Mouse (Mus musculus): ENCODE data around the gene Map4. TPM values are rescaled to one million over a fixed set of nuclear protein-coding genes. Genes with fewer than 3 reads are reported as not detected.

Gene Map4
- polyA plus RNA-seq, 1 experiment from 2014 or later, result 53.9 TPM

- H3K9me3 ChIP-seq (ENCODE audit: low read length), result no peaks in the 10 kb centered on the region
- no peaks in the 10 kb centered on the region for H3K27me3 ChIP-seq (ENCODE audit: insufficient read depth, low read length)
- 89% methylated on average over 4 of the region's 4 CpGs for WGBS
- no peak for ATAC-seq (ENCODE audit: low FRiP score, low TSS enrichment)
- H3K36me3 ChIP-seq (ENCODE audit: insufficient read depth, low read length), result peaks cover 38% of the 10 kb centered on the region
- H3K4me3 ChIP-seq (ENCODE audit: low read length), result no peak overlapping the region
- H3K4me1 ChIP-seq (ENCODE audit: insufficient read depth, low read length), result no peaks in the 10 kb centered on the region
- no peak overlapping the region for H3K4me2 ChIP-seq (replicated peaks; ENCODE audit: low read depth, low read length)
- H3K27ac ChIP-seq (ENCODE audit: low read length), result no peak overlapping the region
- H3K9ac ChIP-seq (replicated peaks; ENCODE audit: low read length), result no peak overlapping the region
These were observed 103.8 kb downstream of the Map4 start for GRCm38 (mm10) chr9:110035091-110035490.

DNA sequence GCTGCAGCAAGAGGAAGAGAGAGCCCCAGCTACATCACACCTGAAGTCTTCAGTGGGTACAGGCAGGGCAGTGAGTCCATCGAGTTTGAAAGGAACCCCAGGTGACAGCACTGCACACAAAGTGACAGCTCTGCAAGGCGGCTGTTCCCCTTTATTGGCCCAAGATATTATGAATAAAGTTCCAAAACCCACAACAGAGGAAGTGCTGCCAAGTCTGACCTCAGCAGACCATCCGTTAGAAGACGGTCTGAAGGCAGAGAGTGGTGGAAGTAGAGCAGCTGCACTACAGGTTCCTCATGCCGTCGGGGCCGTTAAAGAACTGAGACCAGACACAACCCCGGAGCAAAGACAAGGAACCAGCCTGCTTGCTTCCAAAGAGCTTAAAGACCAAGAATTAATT, 106.6 kb downstream of the Map4 start:
- no peaks in the 10 kb centered on the region for H3K9me3 ChIP-seq (ENCODE audit: low read length)
- ATAC-seq (ENCODE audit: low FRiP score, low TSS enrichment), result no peak
- no peak overlapping the region for H3K4me3 ChIP-seq (ENCODE audit: low read length)
- peaks cover 39% of the 10 kb centered on the region for H3K36me3 ChIP-seq (ENCODE audit: insufficient read depth, low read length)
- H3K9ac ChIP-seq (replicated peaks; ENCODE audit: low read length), result no peak overlapping the region
- H3K27me3 ChIP-seq (ENCODE audit: insufficient read depth, low read length), result no peaks in the 10 kb centered on the region
- H3K4me2 ChIP-seq (replicated peaks; ENCODE audit: low read depth, low read length), result no peak overlapping the region
- H3K27ac ChIP-seq (ENCODE audit: low read length), result no peak overlapping the region
- no peaks in the 10 kb centered on the region for H3K4me1 ChIP-seq (ENCODE audit: insufficient read depth, low read length)
- 86% methylated on average over 8 of the region's 8 CpGs for WGBS

DNA sequence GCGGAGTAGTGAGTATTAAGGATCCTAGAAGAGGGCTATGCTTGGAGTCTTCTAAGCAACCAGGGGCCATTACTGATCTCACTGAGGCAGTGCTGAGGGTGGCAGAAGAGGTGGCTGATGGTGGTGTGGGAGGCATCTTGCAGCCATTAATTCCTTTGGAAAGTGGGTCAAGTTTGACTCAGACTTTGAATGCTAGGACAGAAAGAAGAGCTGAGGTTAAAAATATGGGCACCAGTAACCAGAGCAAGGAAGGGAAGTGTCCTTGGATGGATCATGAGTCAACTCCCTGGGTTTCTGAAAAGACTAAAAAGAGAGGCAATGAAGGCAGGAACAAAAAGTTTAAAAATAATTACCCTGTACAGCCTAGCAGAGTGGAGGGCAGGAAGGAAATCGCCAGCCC, 107.2 kb downstream of the Map4 start:
- no peak overlapping the region for H3K9ac ChIP-seq (replicated peaks; ENCODE audit: low read length)
- H3K4me1 ChIP-seq (ENCODE audit: insufficient read depth, low read length), result no peaks in the 10 kb centered on the region
- no peak for ATAC-seq (ENCODE audit: low FRiP score, low TSS enrichment)
- no peaks in the 10 kb centered on the region for H3K9me3 ChIP-seq (ENCODE audit: low read length)
- H3K27me3 ChIP-seq (ENCODE audit: insufficient read depth, low read length), result no peaks in the 10 kb centered on the region
- no peak overlapping the region for H3K4me3 ChIP-seq (ENCODE audit: low read length)
- peaks cover 42% of the 10 kb centered on the region for H3K36me3 ChIP-seq (ENCODE audit: insufficient read depth, low read length)
- no peak overlapping the region for H3K4me2 ChIP-seq (replicated peaks; ENCODE audit: low read depth, low read length)
- WGBS, result 97% methylated on average over 2 of the region's 2 CpGs
- H3K27ac ChIP-seq (ENCODE audit: low read length), result no peak overlapping the region

DNA sequence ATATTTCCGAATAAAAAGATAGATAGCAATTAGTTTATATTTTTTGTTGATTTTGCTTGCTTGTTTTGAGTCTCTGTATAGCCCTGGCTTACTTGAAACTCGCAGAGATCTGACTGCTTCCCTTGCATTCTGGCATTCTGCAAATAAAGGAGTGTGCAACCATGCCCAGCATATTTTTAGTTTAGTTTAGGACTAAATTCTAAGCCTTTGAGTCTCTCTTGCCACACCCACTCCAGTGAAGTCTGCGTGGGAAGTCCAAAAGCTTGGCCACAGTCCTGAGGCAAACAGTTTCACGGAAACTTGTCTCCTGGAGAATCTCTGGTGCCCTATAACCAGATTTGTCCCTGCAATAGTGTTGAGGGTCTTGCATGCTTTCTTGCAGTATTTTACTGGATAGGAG, 113.1 kb downstream of the Map4 start:
- Histone ChIP-seq H3K4me2 (replicated peaks; ENCODE audit: low read depth, low read length) (no peak overlapping the region), H3K27ac (ENCODE audit: low read length) (no peak overlapping the region), H3K9me3 (ENCODE audit: low read length) (no peaks in the 10 kb centered on the region), H3K9ac (replicated peaks; ENCODE audit: low read length) (no peak overlapping the region), H3K27me3 (ENCODE audit: insufficient read depth, low read length) (no peaks in the 10 kb centered on the region), H3K4me3 (ENCODE audit: low read length) (no peak overlapping the region), H3K36me3 (ENCODE audit: insufficient read depth, low read length) (peaks cover 11% of the 10 kb centered on the region; the same call in 1 of the 2 replicates), H3K4me1 (ENCODE audit: insufficient read depth, low read length) (no peaks in the 10 kb centered on the region)
- ATAC-seq (ENCODE audit: low FRiP score, low TSS enrichment), result no peak
- WGBS, result 89% methylated on average over 4 of the region's 4 CpGs

DNA sequence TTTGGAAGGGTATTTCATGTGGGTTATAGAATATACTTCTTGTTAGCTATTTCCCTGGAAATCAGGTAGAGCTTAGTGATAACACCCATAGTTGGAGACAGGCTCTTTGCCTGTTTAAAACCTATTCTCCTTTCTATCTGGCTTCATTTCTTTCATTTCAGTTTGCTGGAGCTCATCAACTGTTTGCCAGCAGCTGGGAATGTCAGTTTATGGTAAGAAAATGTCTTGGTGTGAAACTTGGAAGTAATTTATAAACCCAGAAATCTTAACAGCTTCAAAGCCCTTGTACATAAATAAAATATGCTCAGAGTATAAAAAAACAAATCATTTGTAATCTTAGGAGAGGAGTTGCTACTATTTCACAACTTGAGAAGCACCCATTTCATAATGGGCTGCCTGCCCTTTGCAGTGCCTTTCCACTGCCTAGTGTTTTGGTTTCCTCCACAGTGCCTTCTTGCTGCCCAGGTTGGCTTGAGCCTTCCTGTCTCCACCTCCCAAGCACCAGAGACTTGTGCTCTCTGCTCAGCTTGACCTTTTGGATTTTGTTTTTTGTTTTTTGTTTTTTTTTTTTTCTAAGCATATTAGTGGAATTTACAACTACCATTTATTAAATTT, 114.6 kb downstream of the Map4 start:
- Histone ChIP-seq H3K36me3 (ENCODE audit: insufficient read depth, low read length) (0 out of 2 replicates have a peak, but pooled peaks cover 6% of the 10 kb centered on the region), H3K4me2 (replicated peaks; ENCODE audit: low read depth, low read length) (no peak overlapping the region), H3K27ac (ENCODE audit: low read length) (no peak overlapping the region), H3K9me3 (ENCODE audit: low read length) (no peaks in the 10 kb centered on the region), H3K27me3 (ENCODE audit: insufficient read depth, low read length) (no peaks in the 10 kb centered on the region), H3K4me1 (ENCODE audit: insufficient read depth, low read length) (no peaks in the 10 kb centered on the region), H3K4me3 (ENCODE audit: low read length) (no peak overlapping the region), H3K9ac (replicated peaks; ENCODE audit: low read length) (no peak overlapping the region)
- no peak for ATAC-seq (ENCODE audit: low FRiP score, low TSS enrichment)

GRCm38 (mm10) chr9:110047260-110047659, 116.0 kb downstream of the Map4 start:
- no peaks in the 10 kb centered on the region for H3K27me3 ChIP-seq (ENCODE audit: insufficient read depth, low read length)
- no peak for ATAC-seq (ENCODE audit: low FRiP score, low TSS enrichment)
- 0 out of 2 replicates have a peak, but pooled peaks cover 6% of the 10 kb centered on the region for H3K36me3 ChIP-seq (ENCODE audit: insufficient read depth, low read length)
- no peak overlapping the region for H3K4me2 ChIP-seq (replicated peaks; ENCODE audit: low read depth, low read length)
- H3K9me3 ChIP-seq (ENCODE audit: low read length), result no peaks in the 10 kb centered on the region
- H3K4me1 ChIP-seq (ENCODE audit: insufficient read depth, low read length), result peaks cover 3% of the 10 kb centered on the region; the same call in 1 of the 2 replicates
- no peak overlapping the region for H3K27ac ChIP-seq (ENCODE audit: low read length)
- H3K4me3 ChIP-seq (ENCODE audit: low read length), result no peak overlapping the region
- no peak overlapping the region for H3K9ac ChIP-seq (replicated peaks; ENCODE audit: low read length)

- H3K36me3 ChIP-seq (ENCODE audit: insufficient read depth, low read length), result 0 out of 2 replicates have a peak, but pooled peaks cover 5% of the 10 kb centered on the region
- no peak overlapping the region for H3K9ac ChIP-seq (replicated peaks; ENCODE audit: low read length)
- ATAC-seq (ENCODE audit: low FRiP score, low TSS enrichment), result no peak
- H3K4me3 ChIP-seq (ENCODE audit: low read length), result no peak overlapping the region
- H3K4me1 ChIP-seq (ENCODE audit: insufficient read depth, low read length), result peaks cover 9% of the 10 kb centered on the region
- WGBS, result 38% methylated on average over 3 of the region's 3 CpGs
- no peak overlapping the region for H3K27ac ChIP-seq (ENCODE audit: low read length)
- no peaks in the 10 kb centered on the region for H3K27me3 ChIP-seq (ENCODE audit: insufficient read depth, low read length)
- no peaks in the 10 kb centered on the region for H3K9me3 ChIP-seq (ENCODE audit: low read length)
- no peak overlapping the region for H3K4me2 ChIP-seq (replicated peaks; ENCODE audit: low read depth, low read length)
These were observed 116.6 kb downstream of the Map4 start for GRCm38 (mm10) chr9:110047857-110048256.

DNA sequence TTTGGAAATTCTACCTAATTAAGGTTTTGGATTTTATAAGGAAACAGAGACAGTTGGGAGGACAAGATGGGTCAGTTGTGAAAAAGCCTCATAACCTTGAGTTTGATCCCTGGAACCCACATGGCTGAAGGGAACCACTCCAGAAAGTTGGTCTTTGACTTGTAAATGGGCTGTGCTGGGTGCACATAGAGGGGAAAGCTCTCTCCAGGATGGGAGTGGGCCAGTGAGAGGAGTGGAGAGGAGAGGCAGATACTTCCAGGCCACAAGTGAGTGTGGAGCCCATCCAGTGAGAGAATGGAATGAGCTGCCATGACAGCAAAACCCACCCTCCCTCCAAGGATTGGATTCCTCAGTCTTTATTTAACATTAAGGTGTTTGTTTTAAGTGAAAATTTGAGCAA, 119.9 kb downstream of the Map4 start:
- Histone ChIP-seq H3K9ac (replicated peaks; ENCODE audit: low read length) (no peak overlapping the region), H3K27ac (ENCODE audit: low read length) (no peak overlapping the region), H3K4me3 (ENCODE audit: low read length) (no peak overlapping the region), H3K4me2 (replicated peaks; ENCODE audit: low read depth, low read length) (no peak overlapping the region), H3K4me1 (ENCODE audit: insufficient read depth, low read length) (peaks cover 12% of the 10 kb centered on the region), H3K27me3 (ENCODE audit: insufficient read depth, low read length) (no peaks in the 10 kb centered on the region), H3K36me3 (ENCODE audit: insufficient read depth, low read length) (no peaks in the 10 kb centered on the region), H3K9me3 (ENCODE audit: low read length) (no peaks in the 10 kb centered on the region)
- ATAC-seq (ENCODE audit: low FRiP score, low TSS enrichment), result no peak

GRCm38 (mm10) chr9:110051869-110052661, 120.8 kb downstream of the Map4 start:
- H3K4me3 ChIP-seq (ENCODE audit: low read length), result no peak overlapping the region
- H3K9me3 ChIP-seq (ENCODE audit: low read length), result no peaks in the 10 kb centered on the region
- 54% methylated on average over 23 of the region's 23 CpGs for WGBS
- ATAC-seq (ENCODE audit: low FRiP score, low TSS enrichment), result no peak; the same call in 1 of the 2 replicates
- H3K9ac ChIP-seq (replicated peaks; ENCODE audit: low read length), result no peak overlapping the region; the same call in 1 of the 2 replicates
- H3K36me3 ChIP-seq (ENCODE audit: insufficient read depth, low read length), result no peaks in the 10 kb centered on the region
- H3K4me1 ChIP-seq (ENCODE audit: insufficient read depth, low read length), result peaks cover 12% of the 10 kb centered on the region
- H3K27ac ChIP-seq (ENCODE audit: low read length), result 0 out of 2 replicates have a peak overlapping the region, but pooled peaks have one; percentile 39
- H3K27me3 ChIP-seq (ENCODE audit: insufficient read depth, low read length), result no peaks in the 10 kb centered on the region
- peak overlapping the region; percentile 28; the same call in 1 of the 2 replicates for H3K4me2 ChIP-seq (replicated peaks; ENCODE audit: low read depth, low read length)

GRCm38 (mm10) chr9:110052951-110053304, 121.7 kb downstream of the Map4 start:
- Histone ChIP-seq H3K36me3 (ENCODE audit: insufficient read depth, low read length) (no peaks in the 10 kb centered on the region), H3K4me3 (ENCODE audit: low read length) (no peak overlapping the region), H3K4me2 (replicated peaks; ENCODE audit: low read depth, low read length) (no peak overlapping the region), H3K4me1 (ENCODE audit: insufficient read depth, low read length) (peaks cover 12% of the 10 kb centered on the region), H3K9me3 (ENCODE audit: low read length) (no peaks in the 10 kb centered on the region), H3K9ac (replicated peaks; ENCODE audit: low read length) (no peak overlapping the region), H3K27ac (ENCODE audit: low read length) (no peak overlapping the region), H3K27me3 (ENCODE audit: insufficient read depth, low read length) (no peaks in the 10 kb centered on the region)
- WGBS, result 86% methylated on average over 4 of the region's 4 CpGs
- ATAC-seq (ENCODE audit: low FRiP score, low TSS enrichment), result no peak
